Mouse (Mus musculus) spleen, adult 2 months (tissue): ENCODE data around the gene Rgs3. TPM values are rescaled to one million over a fixed set of nuclear protein-coding genes. Genes with fewer than 3 reads are reported as not detected.
A peak's percentile ranks its signal among the peaks of the same experiment; 100 is the strongest.

Experiments used
- DNase-seq, 2 experiments: peaks; one replicate each; pipeline versions ENCODE4 v3.0.0 to v3.0.0-alpha.2; 2012 to 2021; ENCODE audit warnings: low spot score in 2 of 2, low read depth in 1 of 2
- H3K27ac ChIP-seq: fragments of 200-500 bp; 2 replicates; pipeline ENCODE4 v1.5.1; 2012; ENCODE audit warnings: low read length, inconsistent platforms; ENCODE audit not compliant: insufficient read depth
- H3K27me3 ChIP-seq: fragments of 200-500 bp; 2 replicates; pipeline ENCODE4 v1.6.1; 2012; ENCODE audit warnings: mild to moderate bottlenecking, moderate library complexity, low read length, inconsistent platforms; ENCODE audit not compliant: control insufficient read depth, insufficient read depth
- H3K36me3 ChIP-seq: fragments of 200-500 bp; 2 replicates; pipeline ENCODE4 v1.6.1; 2012; ENCODE audit warnings: mild to moderate bottlenecking, low read length, inconsistent platforms; ENCODE audit not compliant: control insufficient read depth, insufficient read depth
- H3K4me1 ChIP-seq: fragments of 200-500 bp; 2 replicates; pipeline ENCODE4 v1.6.1; 2011; ENCODE audit warnings: inconsistent platforms; ENCODE audit not compliant: control insufficient read depth, insufficient read depth, insufficient read length
- H3K4me3 ChIP-seq: fragments of 200-500 bp; 2 replicates; pipeline ENCODE4 v1.5.1; 2011; ENCODE audit warnings: mild to moderate bottlenecking, inconsistent platforms; ENCODE audit not compliant: insufficient read depth, insufficient read length; ENCODE audit errors: extremely low read depth
- CTCF ChIP-seq: fragments of 200-500 bp; IDR thresholded peaks from 2 replicates; pipeline ENCODE4 v1.5.1; 2011; ENCODE audit warnings: mild to moderate bottlenecking, inconsistent platforms; ENCODE audit not compliant: insufficient read depth, insufficient read length, insufficient replicate concordance; ENCODE audit errors: extremely low read depth
- POLR2A ChIP-seq: fragments of 200-500 bp; IDR thresholded peaks from 2 replicates; pipeline ENCODE4 v1.6.1; 2011; ENCODE audit warnings: low read depth, low read length, inconsistent platforms
- WGBS: fragments of 180-500 bp; shearing (Covaris S2); methylation state at CpG from one replicate; pipeline ENCODE4 v1.1.7; 2018; 5-methylcytosine and 5-hydroxymethylcytosine counted together
- polyA plus RNA-seq: library from polyadenylated mRNA; depleted of rRNA; stranded (reverse); fragments of >200 nt; gene quantifications from 2 replicates; pipeline ENCODE4 v1.2.3, GENCODE M21; 2012

Rgs3 gene
- polyA plus RNA-seq, 1 experiment = 51.7 TPM

DNA sequence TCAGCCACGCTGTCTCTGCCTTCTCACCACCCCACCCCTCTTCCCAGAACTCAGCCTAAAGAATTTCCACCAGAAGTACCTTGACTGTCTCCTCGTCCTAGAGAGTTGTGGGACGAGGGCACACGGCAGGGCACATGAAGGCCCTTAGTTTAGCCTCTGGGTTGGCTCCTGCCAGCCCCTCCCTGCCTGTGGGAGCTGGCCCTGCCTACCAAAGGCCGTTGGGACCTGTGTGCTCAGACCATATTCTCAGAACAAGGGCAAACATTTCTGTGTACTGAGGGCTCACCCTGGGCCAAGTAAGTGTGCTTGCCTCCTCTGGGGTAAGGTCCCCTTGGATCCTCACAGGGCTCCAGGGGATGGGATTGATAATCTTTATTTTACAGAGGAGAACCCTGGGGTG lies 140.8 kb downstream of the Rgs3 start:
- H3K4me3 ChIP-seq = peak overlapping the region; percentile 36; the same call in 1 of the 2 replicates
- DNase-seq = no peak
- WGBS = 71% methylated on average over 5 of the region's 5 CpGs
- H3K27me3 ChIP-seq = no peaks in the 10 kb centered on the region
- TF ChIP-seq POLR2A = no peak
- no peak for TF ChIP-seq CTCF
- H3K36me3 ChIP-seq = peaks cover 13% of the 10 kb centered on the region
- no peaks in the 10 kb centered on the region for H3K4me1 ChIP-seq
- no peak overlapping the region for H3K27ac ChIP-seq

DNA sequence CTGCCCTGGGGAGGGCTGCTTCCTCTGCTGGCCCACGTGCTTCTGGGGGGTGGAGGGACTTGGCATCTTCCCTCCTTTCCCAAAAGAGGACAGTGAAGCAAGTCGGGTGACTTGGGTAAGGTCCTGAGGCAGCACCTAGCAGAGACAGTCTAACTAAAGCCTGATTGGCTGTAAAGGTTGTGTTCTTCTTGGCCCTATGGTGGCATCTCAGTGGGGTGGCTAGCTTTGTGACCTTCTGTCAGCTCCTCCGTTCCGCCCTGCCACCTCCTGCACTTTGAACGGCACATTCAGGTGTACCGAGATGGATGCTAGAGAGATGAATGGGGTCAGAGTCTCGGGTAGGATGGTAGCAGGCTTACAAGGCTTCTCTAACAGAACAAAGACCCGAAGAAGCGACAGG lies 143.5 kb downstream of the Rgs3 start:
- TF ChIP-seq CTCF (no peak), POLR2A (no peak)
- H3K27me3 ChIP-seq = no peaks in the 10 kb centered on the region
- no peak overlapping the region for H3K27ac ChIP-seq
- 76% methylated on average over 9 of the region's 9 CpGs for WGBS
- H3K4me3 ChIP-seq = no peak overlapping the region
- DNase-seq = no peak
- peaks cover 13% of the 10 kb centered on the region for H3K36me3 ChIP-seq
- H3K4me1 ChIP-seq = no peaks in the 10 kb centered on the region

DNA sequence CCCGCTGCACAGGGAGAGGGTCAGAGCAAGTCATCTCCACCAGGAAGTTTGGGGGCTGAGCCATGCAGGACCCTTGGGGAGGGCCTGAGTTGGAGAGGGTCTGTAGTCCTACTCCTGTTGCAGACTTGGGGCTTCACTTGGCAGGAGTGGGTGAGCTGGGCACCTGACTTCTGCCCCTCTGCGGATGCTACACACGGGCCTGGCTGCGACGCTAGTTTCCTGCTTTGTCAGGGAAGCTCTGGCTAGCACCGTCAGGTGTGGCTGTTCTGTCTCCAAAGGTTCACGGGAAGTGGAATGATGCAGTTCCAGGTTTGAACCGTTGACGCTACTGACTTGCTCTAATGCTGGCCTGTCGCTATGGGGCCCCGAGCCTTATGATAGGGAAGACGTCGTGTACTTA lies 144.6 kb downstream of the Rgs3 start:
- peaks cover 13% of the 10 kb centered on the region for H3K36me3 ChIP-seq
- 92% methylated on average over 13 of the region's 13 CpGs for WGBS
- no peak for TF ChIP-seq CTCF
- H3K27ac ChIP-seq = no peak overlapping the region
- H3K27me3 ChIP-seq = no peaks in the 10 kb centered on the region
- DNase-seq = no peak
- H3K4me1 ChIP-seq = no peaks in the 10 kb centered on the region
- H3K4me3 ChIP-seq = no peak overlapping the region

DNA sequence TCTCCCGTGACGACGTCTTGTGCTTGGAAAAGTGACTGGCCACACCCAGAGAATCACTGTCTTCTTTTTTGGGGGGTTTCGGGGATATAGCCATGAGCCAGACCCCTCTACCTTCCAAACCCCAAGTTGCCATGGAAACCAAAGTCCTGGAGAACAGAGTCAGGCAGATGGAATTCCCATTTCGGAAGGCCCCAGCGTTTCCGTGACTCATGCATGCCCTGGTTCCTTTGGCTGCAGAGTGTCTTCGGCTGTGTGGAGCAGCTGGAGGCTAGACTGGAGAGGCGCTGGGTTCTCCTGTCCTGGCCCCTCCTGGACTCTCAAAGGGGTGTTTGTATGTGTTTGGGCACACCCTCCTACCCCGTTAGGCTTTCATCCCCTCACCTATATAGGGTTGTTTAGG lies 145.4 kb downstream of the Rgs3 start:
- H3K27ac ChIP-seq = no peak overlapping the region
- no peak for TF ChIP-seq POLR2A
- no peak for TF ChIP-seq CTCF
- no peaks in the 10 kb centered on the region for H3K4me1 ChIP-seq
- no peak for DNase-seq
- WGBS = 84% methylated on average over 10 of the region's 10 CpGs
- no peaks in the 10 kb centered on the region for H3K27me3 ChIP-seq
- peaks cover 13% of the 10 kb centered on the region for H3K36me3 ChIP-seq
- no peak overlapping the region for H3K4me3 ChIP-seq

DNA sequence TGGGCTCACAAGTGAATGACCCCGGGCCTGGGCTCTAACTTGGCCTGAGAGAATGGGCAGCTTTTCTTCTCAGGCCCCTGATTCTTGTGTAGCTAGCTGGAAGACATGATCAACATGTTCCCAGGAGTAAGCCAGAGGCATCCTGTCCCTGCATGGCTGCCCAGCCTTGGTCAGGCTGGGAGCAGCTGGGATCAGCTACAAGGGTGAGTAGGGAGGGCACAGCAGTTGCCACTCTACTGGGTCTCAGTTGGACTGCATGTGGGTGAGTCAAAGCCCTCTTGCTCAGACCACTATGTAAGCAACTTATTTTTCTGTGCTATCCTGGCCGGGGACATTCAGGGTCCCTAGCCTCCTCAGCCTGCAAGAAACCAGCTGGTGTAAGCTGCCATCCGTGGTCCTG lies 146.1 kb downstream of the Rgs3 start:
- no peak overlapping the region for H3K27ac ChIP-seq
- H3K4me1 ChIP-seq = no peaks in the 10 kb centered on the region
- WGBS = 74% methylated on average over 3 of the region's 3 CpGs
- H3K27me3 ChIP-seq = no peaks in the 10 kb centered on the region
- no peak for DNase-seq
- no peak overlapping the region for H3K4me3 ChIP-seq
- peaks cover 11% of the 10 kb centered on the region for H3K36me3 ChIP-seq
- TF ChIP-seq POLR2A (no peak), CTCF (no peak)

DNA sequence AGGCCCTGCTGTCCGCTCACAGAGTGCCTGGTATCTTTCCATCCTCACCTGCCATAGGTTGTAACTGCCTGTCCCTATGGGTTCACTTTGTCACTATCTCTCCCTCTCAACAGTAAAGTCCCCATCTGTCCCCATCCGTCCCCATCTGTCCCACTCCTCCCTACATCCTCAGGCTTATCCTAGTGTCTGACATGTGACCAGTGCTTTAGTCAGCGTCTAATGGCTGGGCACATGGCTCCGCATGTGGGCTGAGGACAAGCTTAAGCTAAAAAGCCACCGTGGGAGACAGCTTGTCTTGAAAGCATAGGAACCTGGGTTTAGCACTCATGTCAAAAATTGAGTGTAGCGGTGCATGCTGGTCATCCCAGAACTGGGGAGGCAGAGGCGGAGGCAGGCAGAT lies 148.4 kb downstream of the Rgs3 start:
- Histone ChIP-seq H3K4me1 (no peaks in the 10 kb centered on the region), H3K27me3 (no peaks in the 10 kb centered on the region), H3K27ac (no peak overlapping the region), H3K36me3 (peaks cover 5% of the 10 kb centered on the region; the same call in 1 of the 2 replicates), H3K4me3 (no peak overlapping the region)
- DNase-seq = no peak
- TF ChIP-seq CTCF (no peak), POLR2A (no peak)
- 89% methylated on average over 7 of the region's 7 CpGs for WGBS

DNA sequence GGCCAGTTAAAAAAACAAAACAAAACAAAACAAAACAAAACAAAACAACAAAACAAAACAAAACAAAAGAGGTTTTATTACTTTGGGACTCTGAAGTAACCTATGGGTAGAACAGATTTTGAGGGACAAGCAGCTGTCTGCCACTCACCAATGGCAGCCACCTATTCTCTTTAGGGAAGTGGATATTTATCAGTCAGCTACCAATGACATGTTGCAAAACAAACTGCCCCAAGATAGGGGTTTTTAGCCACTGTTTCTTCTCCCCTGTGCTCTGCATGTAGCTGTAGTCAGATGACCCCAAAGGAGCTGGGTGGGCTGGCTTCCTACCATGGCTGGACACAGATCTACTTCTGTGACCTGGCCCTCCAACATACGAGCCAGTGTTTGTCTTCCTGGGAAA lies 149.3 kb downstream of the Rgs3 start:
- Histone ChIP-seq H3K4me3 (no peak overlapping the region), H3K27ac (no peak overlapping the region), H3K27me3 (no peaks in the 10 kb centered on the region), H3K4me1 (no peaks in the 10 kb centered on the region), H3K36me3 (peaks cover under 1% of the 10 kb centered on the region; the same call in 1 of the 2 replicates)
- DNase-seq = no peak
- 61% methylated on average over 1 of the region's 1 CpGs for WGBS
- TF ChIP-seq POLR2A (no peak), CTCF (no peak)
